Mouse (Mus musculus): Measurements from ENCODE around the gene Ctnna2.

The Ctnna2 gene

GRCm38 (mm10) chr6:77817116-77817515 is 162.4 kb downstream of the Ctnna2 start:
- in situ Hi-C loops (cut with MboI), result no loop called here

- in situ Hi-C loops (cut with MboI), result no loop called here
Measured at GRCm38 (mm10) chr6:77811041-77811440, 168.5 kb downstream of the Ctnna2 start.

GRCm38 (mm10) chr6:77802604-77803003 is 176.9 kb downstream of the Ctnna2 start:
- in situ Hi-C loops (cut with MboI), result no loop called here

GRCm38 (mm10) chr6:77783342-77783741 is 196.2 kb downstream of the Ctnna2 start:
- in situ Hi-C loops (cut with MboI), result no loop called here

DNA sequence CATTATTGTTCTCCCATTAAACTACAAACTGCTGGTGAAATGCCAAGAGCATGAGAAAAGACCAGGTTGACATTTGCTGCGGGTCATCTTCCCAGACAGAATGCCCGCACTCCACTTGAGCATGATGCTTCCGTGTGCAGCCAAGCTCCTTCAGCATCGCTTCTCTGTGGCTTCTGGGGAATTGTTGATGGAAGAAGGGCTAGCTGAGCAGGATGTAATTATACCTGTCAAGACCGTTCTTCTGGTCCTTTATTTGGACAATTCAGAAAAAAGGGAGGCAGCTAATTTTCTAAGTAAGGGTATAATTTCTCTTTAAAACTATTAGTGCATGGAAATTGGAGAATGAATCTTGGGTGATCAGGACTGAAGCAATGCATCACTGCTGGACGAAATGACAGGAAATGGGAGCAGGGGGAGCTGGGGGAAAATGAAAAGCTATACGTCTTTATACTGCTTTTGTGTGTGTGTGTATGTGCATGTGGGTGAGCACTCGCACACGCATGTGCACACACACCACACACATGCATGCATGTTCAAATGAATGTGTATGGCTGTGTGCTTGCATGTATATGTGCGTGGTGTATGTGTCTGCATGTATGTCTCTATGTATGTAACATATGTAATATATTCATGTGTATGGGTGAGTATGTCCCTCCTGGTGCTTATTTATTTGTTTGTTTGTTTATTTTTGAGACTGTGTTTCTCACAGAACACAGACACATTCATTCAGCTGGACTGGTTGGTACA is 211.0 kb downstream of the Ctnna2 start:
- in situ Hi-C loops (cut with MboI), result no loop called here

DNA sequence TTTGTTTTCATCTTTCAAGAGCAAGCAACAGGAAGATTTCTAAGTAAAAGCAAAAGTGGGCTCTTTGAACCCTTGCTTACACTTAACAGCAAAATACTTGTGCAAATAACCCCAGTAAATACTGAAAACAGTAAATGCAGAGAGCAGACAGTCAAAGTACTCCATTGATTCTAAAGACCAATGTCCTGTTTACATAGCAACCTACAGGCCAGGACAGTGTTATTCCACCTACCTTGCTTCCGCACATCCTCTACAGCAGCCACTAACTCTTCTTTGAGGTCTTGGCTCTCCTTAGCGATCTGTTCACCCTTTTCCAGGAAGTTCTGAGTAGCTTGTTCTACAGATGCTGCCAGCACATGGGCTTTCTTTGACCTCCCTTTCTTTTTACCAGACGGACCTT is 221.3 kb downstream of the Ctnna2 start:
- in situ Hi-C loops (cut with MboI), result no loop called here

DNA sequence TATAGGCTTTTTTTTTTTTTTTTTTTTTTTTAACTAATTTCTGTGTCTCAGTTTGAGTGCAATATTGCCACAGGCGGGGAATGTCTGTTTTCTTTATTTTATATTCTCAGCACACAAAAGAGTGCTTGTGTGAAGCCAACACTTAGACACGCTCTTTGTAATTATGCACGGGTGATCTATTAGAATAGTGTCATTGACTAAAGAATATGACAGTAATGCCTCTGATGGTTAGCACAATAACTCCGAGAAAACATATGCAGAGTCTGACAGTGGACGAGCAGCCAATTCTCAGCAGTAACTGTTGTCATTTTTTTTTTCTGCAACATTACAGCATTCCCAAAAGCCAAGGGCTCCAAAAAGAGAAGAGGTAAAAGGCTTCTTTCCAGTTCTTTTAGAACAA is 234.1 kb downstream of the Ctnna2 start:
- in situ Hi-C loops (cut with MboI), result no loop called here

- in situ Hi-C loops (cut with MboI), result no loop called here
Measured at GRCm38 (mm10) chr6:77743651-77744050, 235.8 kb downstream of the Ctnna2 start.

DNA sequence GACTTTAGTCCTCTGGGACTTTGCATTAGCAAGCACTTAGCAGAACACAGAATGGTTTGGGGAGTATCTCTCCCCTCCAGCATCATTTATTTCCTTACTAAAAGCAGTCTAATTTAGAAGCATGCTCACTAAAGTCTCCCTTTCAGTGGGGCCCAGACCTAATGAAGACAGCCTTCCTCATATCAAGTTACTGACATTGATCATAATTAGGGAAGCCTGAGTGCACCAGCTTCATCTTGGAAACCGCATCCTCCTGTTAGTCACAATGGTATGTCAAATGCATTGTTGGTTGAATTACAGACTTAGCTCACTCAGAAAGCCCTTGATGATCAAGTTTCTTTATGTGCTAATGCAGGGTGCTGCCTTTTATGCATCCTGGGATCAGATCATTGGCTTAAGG is 236.5 kb downstream of the Ctnna2 start:
- in situ Hi-C loops (cut with MboI), result no loop called here

- in situ Hi-C loops (cut with MboI), result no loop called here
Measured at GRCm38 (mm10) chr6:77738640-77739039, 240.9 kb downstream of the Ctnna2 start.

DNA sequence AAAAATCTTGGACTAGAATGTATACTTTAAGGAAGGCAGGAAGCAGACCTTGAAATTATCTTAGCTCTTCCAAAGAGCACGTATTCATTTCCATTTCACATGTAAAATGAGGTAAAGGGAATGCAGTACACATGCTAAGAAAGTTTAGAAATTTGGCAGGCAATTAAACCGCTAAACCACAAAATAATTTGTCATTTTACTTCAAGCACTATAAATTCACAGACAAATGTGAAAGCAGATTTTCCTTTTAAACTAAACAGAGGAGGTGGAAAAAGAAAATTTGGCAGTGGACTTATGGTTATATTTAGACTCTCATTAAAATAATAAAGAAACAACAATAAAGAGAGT is 254.6 kb downstream of the Ctnna2 start:
- in situ Hi-C loops (cut with MboI), result no loop called here

DNA sequence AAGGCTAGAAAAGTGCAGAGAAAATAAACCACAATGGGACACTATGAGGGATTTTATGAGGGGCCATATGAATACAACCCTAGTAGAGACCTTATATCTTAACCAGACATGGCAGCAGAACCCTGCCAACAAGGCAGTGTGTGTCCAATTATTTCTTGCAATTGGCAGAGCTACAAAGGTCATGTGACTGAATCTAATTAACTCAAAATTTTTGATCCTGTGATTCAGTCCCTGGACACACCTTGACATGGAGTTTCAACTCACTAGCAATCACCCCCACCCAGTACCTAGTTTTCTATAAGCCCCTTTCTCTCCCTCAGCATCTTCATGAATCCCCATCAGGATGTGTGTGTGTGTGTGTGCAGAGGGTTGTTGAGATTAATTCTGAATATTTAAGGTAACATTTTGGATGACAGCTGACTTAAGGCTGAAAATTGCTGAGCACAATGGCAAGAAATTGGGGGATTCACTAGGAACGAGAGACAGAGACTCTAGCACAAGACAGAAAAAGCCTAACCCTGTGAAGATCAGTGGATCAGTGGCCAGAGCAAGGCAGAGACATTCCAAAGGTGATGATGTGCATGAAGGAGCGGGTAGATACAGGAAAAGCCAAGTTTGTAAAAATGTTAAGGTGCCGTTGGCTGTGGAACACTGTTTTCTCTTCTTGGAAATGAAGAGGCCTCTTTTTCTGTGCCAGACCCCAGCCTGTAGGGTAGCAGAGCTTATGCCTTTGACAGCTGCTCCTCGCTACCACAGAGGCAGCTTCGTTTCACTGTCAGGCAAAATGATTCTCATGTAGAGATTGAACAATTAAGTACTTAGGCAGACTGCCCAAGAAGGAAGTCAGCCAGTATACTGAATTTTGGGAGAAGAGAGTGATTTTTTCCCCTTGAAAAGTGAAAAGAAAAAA is 255.2 kb downstream of the Ctnna2 start:
- in situ Hi-C loops (cut with MboI), result no loop called here

DNA sequence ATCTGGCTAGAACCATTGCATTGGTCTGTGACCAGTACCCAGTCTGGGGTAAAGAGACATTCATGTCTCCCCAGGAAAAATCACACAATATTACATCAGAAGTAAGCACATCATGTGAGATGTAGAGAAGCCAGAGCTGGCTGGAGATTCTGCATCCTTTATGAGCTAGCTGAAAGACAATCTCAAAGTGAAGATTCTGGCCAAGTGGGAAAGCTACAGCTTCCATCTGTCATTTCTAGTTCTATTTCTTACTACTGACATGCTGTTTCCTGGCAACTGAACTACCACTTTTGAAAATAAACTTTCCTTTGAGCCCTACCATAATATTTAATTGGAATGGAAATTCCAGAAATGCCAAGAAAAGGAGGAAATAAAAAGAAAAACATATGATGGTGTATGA is 285.4 kb downstream of the Ctnna2 start:
- in situ Hi-C loops (cut with MboI), result no loop called here

DNA sequence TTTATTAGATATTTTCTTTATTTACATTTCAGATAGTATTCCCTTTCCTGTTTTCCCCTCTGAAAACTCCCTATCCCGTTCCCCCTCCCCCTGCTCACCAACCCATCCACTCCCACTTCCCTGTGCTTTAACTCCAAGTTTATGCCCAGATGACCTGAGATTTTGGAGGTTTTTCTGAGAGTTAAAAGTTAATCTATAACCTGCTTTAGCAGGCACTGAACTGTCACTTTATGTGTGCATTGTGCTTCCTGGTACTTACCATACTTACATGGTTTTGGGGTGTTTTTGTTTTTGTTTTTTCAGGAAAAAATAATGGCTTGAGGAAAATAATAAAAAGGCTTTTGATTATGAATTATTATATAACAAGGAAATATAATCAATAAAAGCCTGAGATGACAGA is 292.3 kb downstream of the Ctnna2 start:
- in situ Hi-C loops (cut with MboI), result no loop called here

- in situ Hi-C loops (cut with MboI), result no loop called here
Measured at GRCm38 (mm10) chr6:77650127-77650526, 329.4 kb downstream of the Ctnna2 start.

DNA sequence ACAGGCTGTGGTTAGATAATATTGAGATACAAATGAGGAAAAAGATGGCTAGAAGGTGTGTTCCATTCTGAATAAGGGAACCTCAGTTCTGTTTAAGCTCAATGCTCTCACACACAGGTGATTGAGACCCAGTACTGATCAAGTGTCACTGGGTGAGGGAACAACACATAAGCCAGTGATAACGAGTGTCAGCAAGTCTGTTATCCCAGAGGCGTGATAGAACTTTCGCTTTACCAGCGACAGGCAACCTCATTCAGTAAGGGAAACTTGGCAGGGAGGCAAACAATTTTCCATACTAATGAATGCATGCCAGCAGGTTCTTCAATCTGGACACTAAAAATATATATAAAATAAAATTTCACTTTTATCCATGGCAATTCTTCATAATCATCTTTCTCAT is 334.9 kb downstream of the Ctnna2 start:
- in situ Hi-C loops (cut with MboI), result no loop called here

DNA sequence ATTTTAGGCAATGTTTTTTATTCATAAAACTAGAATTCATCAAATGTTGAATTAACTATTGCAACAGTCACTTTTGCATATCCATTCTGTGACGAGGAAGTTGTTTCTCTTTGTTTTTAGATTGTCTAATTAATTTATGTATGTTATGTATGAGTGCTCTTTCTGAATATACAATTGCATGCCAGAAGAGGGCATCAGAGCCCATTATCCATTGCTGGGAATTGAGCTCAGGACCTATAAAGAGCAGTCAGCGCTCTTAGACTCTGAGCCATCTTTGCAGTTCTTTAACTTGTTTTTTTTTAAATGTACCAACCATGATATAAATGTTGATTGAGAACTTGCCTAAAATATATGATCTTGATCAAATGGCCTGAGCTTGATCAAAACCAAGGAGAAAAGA is 340.7 kb downstream of the Ctnna2 start:
- in situ Hi-C loops (cut with MboI), result no loop called here

DNA sequence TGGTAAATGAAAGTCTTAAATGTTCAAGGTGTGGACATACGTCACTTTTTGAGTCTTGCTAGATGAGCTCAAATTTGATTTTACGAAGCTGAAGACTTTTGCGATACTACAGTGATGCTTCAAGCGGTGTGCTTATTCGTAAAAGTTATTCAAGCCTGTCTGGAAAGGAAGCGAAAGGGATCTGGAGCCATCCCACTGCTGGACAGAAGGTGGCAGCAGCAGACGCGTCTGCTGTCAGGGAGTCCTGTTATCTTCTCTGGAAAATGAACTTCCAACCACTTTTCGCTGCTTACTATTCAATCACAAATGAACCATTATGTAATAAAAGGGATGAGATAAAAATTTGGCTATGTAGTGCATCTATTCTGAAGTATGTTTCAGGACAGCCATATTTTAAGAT is 345.5 kb downstream of the Ctnna2 start:
- in situ Hi-C loops (cut with MboI), result no loop called here

DNA sequence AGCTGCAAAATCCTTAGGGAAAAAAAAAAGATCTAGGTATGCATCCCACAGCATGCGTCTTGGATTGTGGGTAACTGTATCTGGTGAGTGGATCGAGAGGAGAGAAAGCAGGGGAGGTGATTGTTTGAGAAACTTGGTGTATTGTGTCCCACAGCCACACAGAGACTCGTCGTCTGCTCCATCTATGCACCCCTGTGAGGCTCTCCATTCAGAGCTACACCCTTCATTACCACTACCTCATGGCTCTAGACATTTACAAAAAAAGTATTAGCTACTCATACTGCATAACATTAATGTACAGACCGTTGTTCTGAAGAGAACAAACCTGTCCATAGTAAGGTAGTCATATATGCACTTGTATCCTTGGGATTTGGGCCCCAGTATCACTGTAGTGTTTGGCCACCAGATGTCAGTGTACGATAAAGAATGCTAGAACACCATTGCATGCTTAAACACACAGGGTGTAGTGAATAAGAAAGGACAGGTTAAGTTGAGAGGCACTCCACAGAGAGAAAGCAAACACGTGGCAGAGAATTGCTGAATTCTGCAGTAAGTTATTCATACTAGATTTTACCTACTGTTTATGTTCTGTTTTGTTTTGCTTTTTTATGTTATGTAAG is 350.8 kb downstream of the Ctnna2 start:
- in situ Hi-C loops (cut with MboI), result no loop called here

- in situ Hi-C loops (cut with MboI), result no loop called here
Measured at GRCm38 (mm10) chr6:77604642-77605392, 374.7 kb downstream of the Ctnna2 start.

GRCm38 (mm10) chr6:77603914-77604313 is 375.6 kb downstream of the Ctnna2 start:
- in situ Hi-C loops (cut with MboI), result no loop called here

- in situ Hi-C loops (cut with MboI), result no loop called here
Measured at GRCm38 (mm10) chr6:77599244-77599643, 380.3 kb downstream of the Ctnna2 start.

Data from mature B cell (primary cell).